13 mouse cellular contexts compared by ENCODE assay signal in the genomic region with DNA sequence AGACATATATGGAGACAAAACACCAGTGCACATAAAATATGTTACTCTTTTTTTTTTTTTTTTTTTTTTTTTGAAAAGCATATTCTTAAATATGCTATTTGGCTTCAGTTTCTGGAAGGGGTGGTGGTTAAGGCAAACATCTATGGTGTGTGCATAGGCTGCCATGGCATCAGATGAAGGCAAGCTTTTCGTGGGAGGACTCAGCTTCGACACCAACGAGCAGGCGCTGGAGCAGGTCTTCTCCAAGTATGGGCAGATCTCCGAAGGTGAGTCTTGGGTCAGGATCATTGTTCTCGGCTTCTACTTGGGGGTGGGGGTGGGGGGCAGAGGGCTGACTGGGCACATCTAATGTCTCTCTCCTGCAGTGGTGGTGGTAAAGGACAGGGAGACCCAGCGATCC. TPM values are rescaled to one million over a fixed set of nuclear protein-coding genes. Genes with fewer than 3 reads are reported as not detected.
DNase-seq lines count a peak whose midpoint lies in the region; ATAC-seq and TF ChIP-seq lines count a peak whose summit lies in the region.
"Had no signal": no experiment of that assay in that cellular context is flagged by ENCODE, and none has a peak within 500 bp of the region (broad histone marks: within the 10 kb centered on the region; RNA-seq: fewer than 3 reads in every experiment).

No protein-coding gene starts in this region.

- H3K27me3 ChIP-seq in heart, embryonic 12.5 days (replicated peaks): no peaks in the 10 kb centered on the region
- H3K27me3 ChIP-seq in lung, embryonic 15.5 days: no peaks in the 10 kb centered on the region
- H3K27me3 ChIP-seq in embryonic facial prominence, embryonic 13.5 days: no peaks in the 10 kb centered on the region
- H3K27me3 ChIP-seq in myocyte (ENCODE audit: control insufficient read depth, insufficient read depth, insufficient read length): no peaks in the 10 kb centered on the region
- H3K27me3 ChIP-seq: limb, embryonic 15.5 days had no signal

- intact Hi-C loops in heart, postnatal 36 days (cut with DNase I): loop anchor here (10.0 kb wide), 1 partner anchor 205 kb away; no protein-coding TSS in a partner anchor

- ATAC-seq in heart, embryonic 12.5 days (ENCODE audit: insufficient number of reproducible peaks, low FRiP score): no peak
- ATAC-seq in lung, embryonic 15.5 days (ENCODE audit: borderline replicate concordance, extremely low read depth, low FRiP score, low TSS enrichment): no peak
- no peak for ATAC-seq in embryonic facial prominence, embryonic 13.5 days (ENCODE audit: insufficient number of reproducible peaks, insufficient read depth, low FRiP score, low TSS enrichment, low read depth)

- no peaks in the 10 kb centered on the region for H3K9me3 ChIP-seq in heart, embryonic 12.5 days (replicated peaks)
- H3K9me3 ChIP-seq in lung, embryonic 15.5 days: no peaks in the 10 kb centered on the region
- H3K9me3 ChIP-seq in embryonic facial prominence, embryonic 13.5 days: no peaks in the 10 kb centered on the region
- H3K9me3 ChIP-seq: limb, embryonic 15.5 days had no signal

- 91% methylated on average over 7 of the region's 7 CpGs for WGBS in heart, embryonic 12.5 days
- WGBS in lung, embryonic 15.5 days: 87% methylated on average over 7 of the region's 7 CpGs
- 92% methylated on average over 7 of the region's 7 CpGs for WGBS in embryonic facial prominence, embryonic 13.5 days

- no peak for TF ChIP-seq POLR2A in myocyte (IDR thresholded peaks at IDR 0.05; ENCODE audit: insufficient read length, low read depth)

- peaks cover 20% of the 10 kb centered on the region for H3K79me2 ChIP-seq in myocyte (ENCODE audit: control insufficient read depth, insufficient read depth)

- DNase-seq in heart, postnatal 36 days: no peak
- no peak for DNase-seq in lung, postnatal 4 days
- DNase-seq in natural killer cell, adult 2 months (ENCODE audit: low spot score in 2 of 2): no peak
- no peak for DNase-seq in urinary bladder, postnatal 10 days (ENCODE audit: low spot score)
- DNase-seq: adrenal gland, postnatal 14 days; embryo, embryonic 11 days; gastrocnemius, postnatal 36 days; heart, postnatal 4 days had no signal

- peak overlapping the region; percentile 21; the same call in 1 of the 2 replicates for H3K27ac ChIP-seq in heart, embryonic 12.5 days (ENCODE audit: poor library complexity, severe bottlenecking)
- H3K27ac ChIP-seq in lung, embryonic 15.5 days: no peak overlapping the region
- H3K27ac ChIP-seq in embryonic facial prominence, embryonic 13.5 days: no peak overlapping the region; the same call in 1 of the 2 replicates

- no peak overlapping the region for H3ac ChIP-seq in myocyte (ENCODE audit: control insufficient read depth, insufficient read length)

- H3K4me1 ChIP-seq in heart, embryonic 12.5 days (replicated peaks): peaks cover 57% of the 10 kb centered on the region
- peaks cover 54% of the 10 kb centered on the region for H3K4me1 ChIP-seq in lung, embryonic 15.5 days
- peaks cover 61% of the 10 kb centered on the region for H3K4me1 ChIP-seq in embryonic facial prominence, embryonic 13.5 days

- H3K4me2 ChIP-seq in heart, embryonic 12.5 days: no peak overlapping the region
- peak overlapping the region; percentile 62; the same call in 1 of the 2 replicates for H3K4me2 ChIP-seq in lung, embryonic 15.5 days
- H3K4me2 ChIP-seq in embryonic facial prominence, embryonic 13.5 days: 0 out of 2 replicates have a peak overlapping the region, but pooled peaks have one; percentile 78
- no peak overlapping the region for H3K4me2 ChIP-seq in myocyte (ENCODE audit: low read depth)

- H3K9ac ChIP-seq in heart, embryonic 12.5 days: no peak overlapping the region
- H3K9ac ChIP-seq in lung, embryonic 15.5 days: no peak overlapping the region
- no peak overlapping the region for H3K9ac ChIP-seq in embryonic facial prominence, embryonic 13.5 days
- H3K9ac ChIP-seq: limb, embryonic 15.5 days had no signal

- peaks cover 28% of the 10 kb centered on the region for H3K36me3 ChIP-seq in heart, embryonic 12.5 days
- H3K36me3 ChIP-seq in lung, embryonic 15.5 days: peaks cover 26% of the 10 kb centered on the region
- peaks cover 28% of the 10 kb centered on the region for H3K36me3 ChIP-seq in embryonic facial prominence, embryonic 13.5 days
- H3K36me3 ChIP-seq in myocyte (ENCODE audit: control insufficient read depth, insufficient read depth): peaks cover 6% of the 10 kb centered on the region

- no peak overlapping the region for H3K4me3 ChIP-seq in heart, embryonic 12.5 days
- no peak overlapping the region for H3K4me3 ChIP-seq in lung, embryonic 15.5 days
- H3K4me3 ChIP-seq in embryonic facial prominence, embryonic 13.5 days: no peak overlapping the region
- no peak overlapping the region for H3K4me3 ChIP-seq in myocyte

TF ChIP-seq in myocyte, 11 proteins besides CTCF, POLR2A, EP300 and RAD21:
- TF ChIP-seq POLR2AphosphoS2 (IDR thresholded peaks at IDR 0.05; ENCODE audit: insufficient read length, low read depth) (peak; percentile 26), SRF (IDR thresholded peaks at IDR 0.05; ENCODE audit: control insufficient read depth, insufficient read length, low read depth) (no peak)
TF ChIP-seq in myocyte: peak in this region for 1.

RNA-seq across cellular contexts. Expression of a gene that starts 3.1 kb away (rescaled TPM):
- polyA plus RNA-seq in heart, embryonic 12.5 days (2016; fragmentation: Nextera tagmentation; extraction: Ambion mirVana): 10.4 and 11.7 TPM in 2 replicates
- total RNA-seq in heart, postnatal 36 days (2021): 1 to 10 TPM; 4.4 to 4.6 TPM
- 11.6 and 14.7 TPM in 2 replicates for polyA plus RNA-seq in lung, embryonic 15.5 days (2015; fragmentation: Nextera tagmentation; extraction: Ambion mirVana)
- polyA plus RNA-seq in embryonic facial prominence, embryonic 13.5 days (2015; fragmentation: Nextera tagmentation; extraction: Ambion mirVana): 11.0 and 11.6 TPM in 2 replicates
- 23.5 TPM for polyA plus RNA-seq in myocyte (2012; fragmentation: generic; extraction: Trizol)

RNA-seq across cellular contexts. Expression of a gene that starts 3.9 kb away (rescaled TPM):
- 110 and 118 TPM in 2 replicates for polyA plus RNA-seq in heart, embryonic 12.5 days (2016; fragmentation: Nextera tagmentation; extraction: Ambion mirVana)
- total RNA-seq in heart, postnatal 36 days (2021): 10 to 100 TPM; 48.2 to 67.0 TPM
- polyA plus RNA-seq in lung, embryonic 15.5 days (2015; fragmentation: Nextera tagmentation; extraction: Ambion mirVana): 94.6 and 95.1 TPM in 2 replicates
- 142 and 162 TPM in 2 replicates for polyA plus RNA-seq in embryonic facial prominence, embryonic 13.5 days (2015; fragmentation: Nextera tagmentation; extraction: Ambion mirVana)
- polyA plus RNA-seq in myocyte (2012; fragmentation: generic; extraction: Trizol): 54.2 TPM

RNA-seq across cellular contexts. Expression of a gene that starts 9.6 kb away (rescaled TPM):
- 16.6 and 17.2 TPM in 2 replicates for polyA plus RNA-seq in heart, embryonic 12.5 days (2016; fragmentation: Nextera tagmentation; extraction: Ambion mirVana)
- 1 to 10 TPM in 1 of 2 experiments, under 1 TPM in 1; 0.75 to 1.1 TPM for total RNA-seq in heart, postnatal 36 days (2021)
- 16.0 and 17.3 TPM in 2 replicates for polyA plus RNA-seq in lung, embryonic 15.5 days (2015; fragmentation: Nextera tagmentation; extraction: Ambion mirVana)
- 26.8 and 38.8 TPM in 2 replicates for polyA plus RNA-seq in embryonic facial prominence, embryonic 13.5 days (2015; fragmentation: Nextera tagmentation; extraction: Ambion mirVana)
- polyA plus RNA-seq in myocyte (2012; fragmentation: generic; extraction: Trizol): 3.6 TPM

RNA-seq across cellular contexts. Expression of a gene that starts 21.6 kb away (rescaled TPM):
- polyA plus RNA-seq in heart, embryonic 12.5 days (2016; fragmentation: Nextera tagmentation; extraction: Ambion mirVana): 25.9 and 28.9 TPM in 2 replicates
- total RNA-seq in heart, postnatal 36 days (2021): 100 to 1,000 TPM in 1 of 2 experiments, 10 to 100 TPM in 1; 99.9 to 117 TPM
- polyA plus RNA-seq in lung, embryonic 15.5 days (2015; fragmentation: Nextera tagmentation; extraction: Ambion mirVana): 17.5 and 18.6 TPM in 2 replicates
- polyA plus RNA-seq in embryonic facial prominence, embryonic 13.5 days (2015; fragmentation: Nextera tagmentation; extraction: Ambion mirVana): 21.2 and 25.7 TPM in 2 replicates
- 131 TPM for polyA plus RNA-seq in myocyte (2012; fragmentation: generic; extraction: Trizol)

RNA-seq across cellular contexts. Expression of a gene that starts 29.0 kb away (rescaled TPM):
- polyA plus RNA-seq in heart, embryonic 12.5 days (2016; fragmentation: Nextera tagmentation; extraction: Ambion mirVana): 1.7 and 3.6 TPM in 2 replicates
- total RNA-seq in heart, postnatal 36 days (2021): 1 to 10 TPM; 2.0 to 4.7 TPM
- polyA plus RNA-seq in lung, embryonic 15.5 days (2015; fragmentation: Nextera tagmentation; extraction: Ambion mirVana): 3.9 and 5.0 TPM in 2 replicates
- polyA plus RNA-seq in embryonic facial prominence, embryonic 13.5 days (2015; fragmentation: Nextera tagmentation; extraction: Ambion mirVana): 6.8 and 9.8 TPM in 2 replicates
- 10.0 TPM for polyA plus RNA-seq in myocyte (2012; fragmentation: generic; extraction: Trizol)

Comparison
In these comparisons a context has a peak if more than half of its experiments do, and no peak if none do; other contexts are left out.
1. H3K4me2 ChIP-seq: peak in lung, embryonic 15.5 days (single experiment) and embryonic facial prominence, embryonic 13.5 days (single experiment); none in heart, embryonic 12.5 days (single experiment) and myocyte (single experiment).